Mouse (Mus musculus) lung, adult 2 months (tissue): Measurements from ENCODE around the gene Kif6. TPM values are rescaled to one million over a fixed set of nuclear protein-coding genes. Genes with fewer than 3 reads are reported as not detected.

ENCODE experiments used
- DNase-seq: peaks from one replicate; pipeline ENCODE4 v3.0.0; 2022
- H3K4me1 ChIP-seq: fragments of 200-500 bp; 2 replicates; pipeline ENCODE4 v1.6.1; 2011; ENCODE audit warnings: low read length; ENCODE audit not compliant: control insufficient read depth, insufficient read depth
- H3K4me3 ChIP-seq: fragments of 200-500 bp; replicated peaks from 2 replicates; pipeline ENCODE3; 2011; ENCODE audit warnings: low read depth, mild to moderate bottlenecking, control low read depth, low read length; ENCODE audit errors: extremely low read depth
- CTCF ChIP-seq: fragments of 200-500 bp; IDR thresholded peaks from 2 replicates; pipeline ENCODE4 v1.5.1; 2011; ENCODE audit warnings: mild to moderate bottlenecking, low read length, control low read depth; ENCODE audit not compliant: insufficient read depth
- POLR2A ChIP-seq: fragments of 200-500 bp; IDR thresholded peaks from 2 replicates; pipeline ENCODE4 v1.6.1; 2011; ENCODE audit warnings: low read depth, mild to moderate bottlenecking, control low read depth, low read length, borderline replicate concordance; ENCODE audit errors: extremely low read depth
- WGBS: fragments of 180-500 bp; shearing (Covaris S2); methylation state at CpG from one replicate; pipeline ENCODE4 v1.1.7; 2018; 5-methylcytosine and 5-hydroxymethylcytosine counted together
- polyA plus RNA-seq: library from polyadenylated mRNA; depleted of rRNA; stranded (reverse); fragments of >200 nt; gene quantifications from 2 replicates; pipeline ENCODE4 v1.2.3, GENCODE M21; 2012

Gene Kif6
- polyA plus RNA-seq, 1 experiment, result 1.3 TPM

DNA sequence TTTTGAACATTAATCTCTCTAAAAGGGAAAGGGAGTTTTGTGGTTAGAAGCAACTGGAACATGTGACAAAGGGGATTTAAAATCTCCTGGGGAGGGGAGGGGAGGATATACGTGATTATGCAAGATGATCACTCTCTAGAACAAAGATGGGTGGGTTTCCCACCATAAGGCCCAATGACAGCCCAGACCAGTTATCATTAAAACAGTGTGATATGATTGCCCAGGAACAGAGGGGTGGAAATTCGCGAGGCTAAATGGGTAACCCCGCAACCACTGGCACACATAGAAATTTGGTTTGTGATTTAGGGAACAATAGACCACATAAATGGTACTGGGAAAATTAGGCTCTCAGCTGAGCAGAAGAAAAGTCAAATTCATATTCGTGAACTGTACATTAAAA, 37.9 kb downstream of the Kif6 start:
- no peak overlapping the region for H3K4me3 ChIP-seq
- TF ChIP-seq CTCF (no peak), POLR2A (no peak)
- H3K4me1 ChIP-seq, result no peaks in the 10 kb centered on the region
- WGBS, result 82% methylated on average over 5 of the region's 5 CpGs
- DNase-seq, result no peak

GRCm38 (mm10) chr17:49661626-49662025, 46.7 kb downstream of the Kif6 start:
- no peak for DNase-seq
- WGBS, result 55% methylated on average over 6 of the region's 6 CpGs
- no peaks in the 10 kb centered on the region; the same call in 1 of the 2 replicates for H3K4me1 ChIP-seq

GRCm38 (mm10) chr17:49666728-49667127, 51.8 kb downstream of the Kif6 start:
- TF ChIP-seq POLR2A (no peak), CTCF (no peak)
- DNase-seq, result no peak
- WGBS, result 88% methylated on average over 5 of the region's 5 CpGs
- H3K4me1 ChIP-seq, result no peaks in the 10 kb centered on the region
- no peak overlapping the region for H3K4me3 ChIP-seq

More at GRCm38 (mm10) chr17:49661626-49662025, 46.7 kb downstream of the Kif6 start:
- TF ChIP-seq CTCF (no peak), POLR2A (no peak)
- H3K4me3 ChIP-seq, result no peak overlapping the region

DNA sequence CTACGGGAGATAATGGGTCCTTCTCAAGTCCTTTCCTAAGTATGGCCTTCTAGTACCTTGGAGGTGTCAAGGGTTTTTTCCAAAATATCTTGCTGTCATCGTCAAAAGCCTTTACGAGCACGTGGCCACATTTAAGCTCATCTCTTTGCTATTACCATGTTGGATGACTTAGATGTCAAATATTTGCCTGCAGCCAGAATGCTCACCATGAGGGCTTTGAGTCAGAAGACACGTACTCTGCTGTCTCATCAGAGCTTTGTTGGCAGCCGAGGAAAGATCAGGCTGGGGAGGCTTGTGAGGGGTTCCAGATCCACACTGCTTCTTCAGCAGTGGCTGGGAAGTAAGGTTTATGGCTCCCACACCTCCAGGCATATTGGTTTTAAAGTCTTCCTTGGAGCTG, 53.4 kb downstream of the Kif6 start:
- 84% methylated on average over 6 of the region's 6 CpGs for WGBS
- no peak for DNase-seq
- Histone ChIP-seq H3K4me3 (no peak overlapping the region), H3K4me1 (no peaks in the 10 kb centered on the region)
- TF ChIP-seq CTCF (no peak), POLR2A (no peak)

GRCm38 (mm10) chr17:49671921-49672339, 57.0 kb downstream of the Kif6 start:
- WGBS, result 69% methylated on average over 6 of the region's 6 CpGs

GRCm38 (mm10) chr17:49672421-49672820, 57.5 kb downstream of the Kif6 start:
- no peak for DNase-seq
- H3K4me1 ChIP-seq, result no peaks in the 10 kb centered on the region
- TF ChIP-seq POLR2A, result no peak
- no peak for TF ChIP-seq CTCF
- no peak overlapping the region for H3K4me3 ChIP-seq
- 76% methylated on average over 5 of the region's 5 CpGs for WGBS

More at GRCm38 (mm10) chr17:49671921-49672339, 57.0 kb downstream of the Kif6 start:
- TF ChIP-seq POLR2A, result no peak
- TF ChIP-seq CTCF, result no peak
- no peak for DNase-seq
- no peaks in the 10 kb centered on the region for H3K4me1 ChIP-seq
- no peak overlapping the region for H3K4me3 ChIP-seq

DNA sequence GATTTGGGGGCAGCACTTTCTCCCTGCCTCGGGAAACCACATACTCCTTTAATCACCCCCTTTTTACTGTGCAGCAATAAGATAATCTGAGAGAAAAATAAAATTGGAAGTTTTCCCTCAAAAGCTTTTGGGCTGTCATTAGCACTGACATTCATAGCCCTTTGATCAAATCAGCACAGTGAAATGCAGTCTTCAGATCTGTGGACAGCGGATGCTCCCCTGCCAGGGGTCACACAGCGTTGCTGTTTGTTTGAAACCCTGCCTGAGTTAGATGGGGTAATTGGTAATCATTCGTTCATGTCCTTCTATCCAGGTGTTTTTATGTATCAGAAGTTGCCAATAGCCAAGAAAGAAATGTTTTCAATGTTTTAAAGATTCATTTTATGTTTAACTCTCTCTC, 60.7 kb downstream of the Kif6 start:
- 61% methylated on average over 4 of the region's 4 CpGs for WGBS

GRCm38 (mm10) chr17:49681410-49681809, 66.5 kb downstream of the Kif6 start:
- 68% methylated on average over 8 of the region's 8 CpGs for WGBS
- TF ChIP-seq CTCF (no peak), POLR2A (no peak)
- H3K4me3 ChIP-seq, result no peak overlapping the region
- no peak for DNase-seq
- no peaks in the 10 kb centered on the region for H3K4me1 ChIP-seq

More for the DNA sequence above, 60.7 kb downstream of the Kif6 start:
- no peaks in the 10 kb centered on the region for H3K4me1 ChIP-seq
- TF ChIP-seq POLR2A (no peak), CTCF (no peak)
- no peak overlapping the region for H3K4me3 ChIP-seq
- no peak for DNase-seq

DNA sequence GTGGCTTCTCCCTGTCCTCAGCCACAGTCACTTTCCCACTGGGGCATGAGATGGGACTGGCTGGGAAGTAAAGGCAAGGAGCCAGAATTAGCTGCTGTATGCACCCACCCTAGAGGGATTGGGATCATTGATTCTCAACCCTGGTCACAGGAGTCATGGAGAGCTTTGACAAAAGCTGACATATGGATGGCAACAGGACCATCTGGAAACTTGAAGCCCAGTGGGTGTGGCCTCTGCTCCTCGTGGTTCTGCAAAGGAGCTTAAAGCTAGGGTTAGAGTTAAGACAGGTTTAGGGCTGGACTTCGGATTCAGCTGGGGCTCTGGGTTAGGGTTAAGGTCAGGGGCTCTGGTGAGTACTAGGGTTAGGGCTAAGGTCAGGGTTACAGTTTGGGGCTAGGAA, 69.2 kb downstream of the Kif6 start:
- Histone ChIP-seq H3K4me1 (no peaks in the 10 kb centered on the region), H3K4me3 (no peak overlapping the region)
- WGBS, result 22% methylated on average over 2 of the region's 2 CpGs
- DNase-seq, result no peak
- no peak for TF ChIP-seq CTCF
- TF ChIP-seq POLR2A, result no peak

- Histone ChIP-seq H3K4me1 (peaks cover 3% of the 10 kb centered on the region), H3K4me3 (no peak overlapping the region)
- no peak for DNase-seq
- TF ChIP-seq CTCF (no peak), POLR2A (no peak)
- 48% methylated on average over 10 of the region's 10 CpGs for WGBS
These were observed 75.9 kb downstream of the Kif6 start for GRCm38 (mm10) chr17:49690607-49691454.
